8 mouse cellular contexts compared by ENCODE assay signal in the genomic region with DNA sequence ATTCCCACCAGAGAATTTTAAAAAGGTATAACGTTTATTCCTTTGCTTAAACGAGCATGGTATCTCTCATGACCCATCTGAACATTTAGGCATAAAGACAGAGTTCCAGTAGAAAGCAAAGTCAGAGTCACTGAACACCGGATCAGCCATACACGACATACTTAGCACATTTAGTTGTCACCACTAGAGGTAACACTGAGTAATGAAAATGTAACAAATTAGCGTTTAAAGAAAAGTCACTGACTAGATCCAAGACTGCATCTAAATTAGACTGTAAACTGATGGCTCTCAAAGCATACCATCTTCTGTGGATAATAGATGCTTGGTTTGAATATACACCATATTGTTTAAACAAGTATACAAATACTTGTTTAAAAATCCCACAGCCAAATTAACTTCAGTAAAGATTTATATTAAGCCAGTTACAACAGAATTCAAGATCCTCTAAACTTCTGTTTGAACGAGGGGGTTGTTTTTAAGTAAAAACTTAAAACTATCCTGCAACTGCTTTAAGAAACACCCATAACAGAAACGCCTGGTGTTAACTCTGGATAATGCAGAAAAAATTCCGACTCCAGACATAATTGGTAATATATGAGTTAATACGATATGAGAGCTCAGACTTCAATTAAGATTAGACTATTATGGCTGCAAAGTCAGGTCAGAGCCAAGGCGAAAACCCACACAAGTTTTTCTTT. TPM values are rescaled to one million over a fixed set of nuclear protein-coding genes. Genes with fewer than 3 reads are reported as not detected.
DNase-seq lines count a peak whose midpoint lies in the region; ATAC-seq and TF ChIP-seq lines count a peak whose summit lies in the region.

No protein-coding gene starts in this region.

- intact Hi-C loops in left cerebral cortex, postnatal 4 days (cut with DNase I): no loop called here

- peaks cover 16% of the 10 kb centered on the region for H3K36me3 ChIP-seq in kidney, embryonic 16.5 days (ENCODE audit: insufficient read depth, low read length)
- 0 out of 2 replicates have a peak, but pooled peaks cover 9% of the 10 kb centered on the region for H3K36me3 ChIP-seq in forebrain, postnatal 0 days (ENCODE audit: insufficient read depth)
- H3K36me3 ChIP-seq in macrophage (ENCODE audit: inconsistent target): peaks cover 3% of the 10 kb centered on the region; the same call in 1 of the 2 replicates

- peak; percentile 65 for TF ChIP-seq CTCF in forebrain, postnatal 0 days (IDR thresholded peaks at IDR 0.05; ENCODE audit: low read depth)

- peaks cover 8% of the 10 kb centered on the region; the same call in 1 of the 2 replicates for H3K9me3 ChIP-seq in kidney, embryonic 16.5 days (ENCODE audit: low read length)
- H3K9me3 ChIP-seq in forebrain, postnatal 0 days (ENCODE audit: low read length): no peaks in the 10 kb centered on the region

- H3K9ac ChIP-seq in kidney, embryonic 16.5 days (replicated peaks; ENCODE audit: low read length): peak overlapping the region; percentile 70
- peak overlapping the region; percentile 57 for H3K9ac ChIP-seq in forebrain, postnatal 0 days

- peaks cover 12% of the 10 kb centered on the region for H3K4me1 ChIP-seq in kidney, embryonic 16.5 days (ENCODE audit: insufficient read depth, low read length)
- 0 out of 2 replicates have a peak, but pooled peaks cover 5% of the 10 kb centered on the region for H3K4me1 ChIP-seq in forebrain, postnatal 0 days (ENCODE audit: insufficient read depth)

- 26% methylated on average over 10 of the region's 10 CpGs for WGBS in kidney, embryonic 16.5 days
- 21% methylated on average over 10 of the region's 10 CpGs for WGBS in forebrain, postnatal 0 days
- WGBS in macrophage (ENCODE audit: missing documents): 7% methylated on average over 10 of the region's 10 CpGs

- peak overlapping the region; percentile 90 for H3K4me2 ChIP-seq in kidney, embryonic 16.5 days (replicated peaks; ENCODE audit: low read depth, low read length)
- peak overlapping the region; percentile 83 for H3K4me2 ChIP-seq in forebrain, postnatal 0 days (ENCODE audit: low read depth)

- ATAC-seq in kidney, embryonic 16.5 days (ENCODE audit: low FRiP score, low TSS enrichment): no peak
- ATAC-seq in forebrain, postnatal 0 days: no peak

- H3K27me3 ChIP-seq in kidney, embryonic 16.5 days (ENCODE audit: insufficient read depth, low read length): no peaks in the 10 kb centered on the region
- H3K27me3 ChIP-seq in forebrain, postnatal 0 days (ENCODE audit: insufficient read depth, low read length): no peaks in the 10 kb centered on the region

- H3K27ac ChIP-seq in kidney, embryonic 16.5 days (ENCODE audit: low read length): peak overlapping the region; percentile 73
- H3K27ac ChIP-seq in forebrain, postnatal 0 days (ENCODE audit: low read depth, low read length): no peak overlapping the region
- no peak overlapping the region for H3K27ac ChIP-seq in macrophage

- H3K79me2 ChIP-seq in macrophage (ENCODE audit: inconsistent target): peaks cover 22% of the 10 kb centered on the region; the same call in 1 of the 2 replicates

- DNase-seq in kidney, postnatal 14 days: no peak
- peak; percentile 9 for DNase-seq in R1 (ENCODE audit: low read depth, low spot score)
- DNase-seq in forebrain, postnatal 0 days: peak; percentile 14
- no peak for DNase-seq in right cerebral cortex, postnatal 25 days
- DNase-seq in right cerebral cortex, postnatal 36 days (ENCODE audit: low spot score in 2 of 2): no peak
- no peak for DNase-seq in left cerebral cortex, postnatal 4 days

- H3K4me3 ChIP-seq in kidney, embryonic 16.5 days (ENCODE audit: low read length): peak overlapping the region; percentile 83
- peak overlapping the region; percentile 75 for H3K4me3 ChIP-seq in forebrain, postnatal 0 days (ENCODE audit: low read depth, low read length)
- H3K4me3 ChIP-seq in macrophage (ENCODE audit: inconsistent target): peak overlapping the region; percentile 90

RNA-seq across cellular contexts. Expression of a gene that starts 1.2 kb away (rescaled TPM):
- polyA plus RNA-seq in kidney, embryonic 16.5 days (2015; fragmentation: Nextera tagmentation; extraction: Ambion mirVana): 29.4 and 30.1 TPM in 2 replicates
- total RNA-seq in forebrain, postnatal 0 days (2014; rRNA removed): 4.1 and 4.2 TPM in 2 replicates
- 3.9 and 4.5 TPM in 2 replicates for polyA plus RNA-seq in forebrain, postnatal 0 days (2015; fragmentation: Nextera tagmentation; extraction: Ambion mirVana)
- total RNA-seq in macrophage (2018; cell fraction: chromatin; rRNA removed): under 1 TPM in 3 of 26 experiments, not detected in 23; 0.37 to 0.76 (median 0.63) TPM
- 1 to 10 TPM in 25 of 26 experiments, under 1 TPM in 1; 0.99 to 2.7 (median 1.8) TPM for total RNA-seq in macrophage (2018; cell fraction: cytosol; rRNA removed)
- total RNA-seq in macrophage (2018; cell fraction: nucleus; rRNA removed): 1 to 10 TPM in 7 of 26 experiments, under 1 TPM in 16, not detected in 3; 0.42 to 3.6 (median 0.86) TPM
- 1.6 to 5.4 TPM (median 1.9 TPM) in 3 replicates for polyA plus RNA-seq in macrophage (2018)
- 1 to 10 TPM; 1.6 to 2.5 TPM for total RNA-seq in left cerebral cortex, postnatal 4 days (2021)

RNA-seq across cellular contexts. Expression of a gene that starts 1.7 kb away (rescaled TPM):
- 85.0 and 85.3 TPM in 2 replicates for polyA plus RNA-seq in kidney, embryonic 16.5 days (2015; fragmentation: Nextera tagmentation; extraction: Ambion mirVana)
- 28.5 and 29.5 TPM in 2 replicates for total RNA-seq in forebrain, postnatal 0 days (2014; rRNA removed)
- polyA plus RNA-seq in forebrain, postnatal 0 days (2015; fragmentation: Nextera tagmentation; extraction: Ambion mirVana): 36.4 and 38.9 TPM in 2 replicates
- total RNA-seq in macrophage (2018; cell fraction: chromatin; rRNA removed): 10 to 100 TPM in 17 of 26 experiments, 1 to 10 TPM in 9; 6.5 to 32.7 (median 12.4) TPM
- total RNA-seq in macrophage (2018; cell fraction: cytosol; rRNA removed): 10 to 100 TPM; 17.8 to 35.7 (median 25.1) TPM
- total RNA-seq in macrophage (2018; cell fraction: nucleus; rRNA removed): 10 to 100 TPM in 22 of 26 experiments, 1 to 10 TPM in 4; 9.4 to 36.5 (median 13.4) TPM
- polyA plus RNA-seq in macrophage (2018): 26.5 to 47.0 TPM (median 31.6 TPM) in 3 replicates
- 10 to 100 TPM; 27.0 to 30.0 TPM for total RNA-seq in left cerebral cortex, postnatal 4 days (2021)

RNA-seq across cellular contexts. Expression of a gene that starts 36.5 kb away (rescaled TPM):
- 160 and 165 TPM in 2 replicates for polyA plus RNA-seq in kidney, embryonic 16.5 days (2015; fragmentation: Nextera tagmentation; extraction: Ambion mirVana)
- total RNA-seq in forebrain, postnatal 0 days (2014; rRNA removed): 90.5 and 106 TPM in 2 replicates
- polyA plus RNA-seq in forebrain, postnatal 0 days (2015; fragmentation: Nextera tagmentation; extraction: Ambion mirVana): 132 and 135 TPM in 2 replicates
- 100 to 1,000 TPM in 9 of 26 experiments, 10 to 100 TPM in 17; 63.0 to 144 (median 94.2) TPM for total RNA-seq in macrophage (2018; cell fraction: chromatin; rRNA removed)
- total RNA-seq in macrophage (2018; cell fraction: cytosol; rRNA removed): 10 to 100 TPM in 21 of 26 experiments, 1 to 10 TPM in 5; 7.4 to 21.1 (median 14.3) TPM
- 100 to 1,000 TPM in 5 of 26 experiments, 10 to 100 TPM in 21; 31.0 to 137 (median 61.1) TPM for total RNA-seq in macrophage (2018; cell fraction: nucleus; rRNA removed)
- 25.8 to 37.9 TPM (median 37.4 TPM) in 3 replicates for polyA plus RNA-seq in macrophage (2018)
- 10 to 100 TPM; 75.0 to 78.1 TPM for total RNA-seq in left cerebral cortex, postnatal 4 days (2021)

Comparison
In these comparisons a context has a peak if more than half of its experiments do, and no peak if none do; other contexts are left out.
1. DNase-seq: peak in R1 (single experiment) and forebrain, postnatal 0 days (single experiment); none in kidney, postnatal 14 days (single experiment), right cerebral cortex, postnatal 25 days (single experiment), right cerebral cortex, postnatal 36 days (0 of 2) and left cerebral cortex, postnatal 4 days (single experiment).
2. Peak in every context shown above with its lines, with median percentiles within 50 percentile points of each other: H3K4me3 ChIP-seq.